Mouse (Mus musculus) MN1 (cell line): Measurements from ENCODE around the gene Bbc3.
A peak's percentile ranks its signal among the peaks of the same experiment; 100 is the strongest.
"Not testable (repeated sequence)": the region's sequence is repeated elsewhere in the genome, so short reads cannot be mapped to it uniquely, and the experiment has no call there.

ENCODE experiments used
- DNase-seq: peaks from one replicate; pipeline ENCODE4 v3.0.0-alpha.2; 2016; ENCODE audit warnings: low spot score

Bbc3 gene

DNA sequence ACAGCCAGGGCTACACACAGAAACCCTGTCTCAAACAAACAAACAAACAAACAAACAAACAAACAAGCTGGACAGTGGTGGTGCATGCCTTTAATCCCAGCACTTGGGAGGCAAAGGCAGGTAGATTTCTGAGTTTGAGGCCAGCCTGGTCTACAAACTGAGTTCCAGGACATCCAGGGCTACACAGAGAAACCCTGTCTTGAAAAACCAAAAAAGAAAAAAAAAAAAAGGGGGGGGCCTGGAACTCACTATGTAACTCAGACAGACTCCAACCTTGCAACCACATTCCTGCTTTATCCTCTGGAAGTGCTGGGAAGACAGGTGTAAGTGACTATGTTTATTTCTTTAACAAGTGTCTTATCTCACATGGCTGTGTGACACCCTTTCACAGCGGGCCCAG, at the start of gene Bbc3:
TSS of gene Bbc3 (plus strand) at position 301 of the 400 bp plus-strand sequence.
- not testable (repeated sequence) for DNase-seq

DNA sequence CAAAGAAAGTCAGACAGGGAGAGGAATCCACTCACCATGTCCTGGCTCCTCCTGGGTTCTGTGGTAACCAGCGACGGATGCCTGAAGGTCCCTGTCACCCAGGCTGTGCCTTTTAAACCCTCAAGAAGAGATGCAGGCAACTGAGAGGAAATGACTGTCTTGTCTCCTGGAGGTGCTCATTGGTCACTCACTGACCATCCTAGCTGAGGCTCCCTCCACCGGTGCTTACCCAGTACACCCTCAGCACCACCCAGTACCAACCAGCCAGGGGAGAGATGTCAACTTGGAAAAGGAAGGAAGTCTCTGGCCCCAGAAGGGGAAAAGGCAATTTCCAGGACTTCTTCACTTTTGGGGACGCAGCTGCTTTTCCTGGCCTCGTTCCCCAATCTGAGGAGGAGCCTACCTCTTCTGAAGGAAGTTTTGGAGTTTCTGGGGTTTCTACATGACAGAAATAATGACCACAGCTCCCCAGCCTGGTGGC, 49.0 kb upstream of the Bbc3 start, which contains the start of gene C5ar1:
TSS of gene C5ar1 (minus strand) at position 431 of the 481 bp plus-strand sequence.
- no peak for DNase-seq

DNA sequence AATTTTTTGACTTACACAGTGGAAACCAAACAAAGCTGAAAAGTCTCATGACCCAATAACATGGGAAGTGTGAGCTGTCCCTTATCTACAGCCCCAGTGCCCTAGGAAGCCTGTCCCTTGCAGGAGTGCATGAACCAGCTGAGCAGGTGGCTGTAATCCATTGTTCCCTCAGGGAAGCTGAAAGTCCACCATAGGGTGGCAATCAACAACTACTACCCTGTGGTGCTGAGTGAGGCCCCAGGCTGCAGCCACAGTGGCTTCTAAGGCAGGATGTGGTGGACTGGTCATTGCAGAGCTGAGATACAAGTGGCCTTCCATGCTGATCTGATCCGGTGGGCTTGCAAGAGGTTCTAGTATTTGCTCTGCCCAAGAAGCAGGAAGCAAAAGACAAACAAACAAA, 47.1 kb upstream of the Bbc3 start:
- no peak for DNase-seq

DNA sequence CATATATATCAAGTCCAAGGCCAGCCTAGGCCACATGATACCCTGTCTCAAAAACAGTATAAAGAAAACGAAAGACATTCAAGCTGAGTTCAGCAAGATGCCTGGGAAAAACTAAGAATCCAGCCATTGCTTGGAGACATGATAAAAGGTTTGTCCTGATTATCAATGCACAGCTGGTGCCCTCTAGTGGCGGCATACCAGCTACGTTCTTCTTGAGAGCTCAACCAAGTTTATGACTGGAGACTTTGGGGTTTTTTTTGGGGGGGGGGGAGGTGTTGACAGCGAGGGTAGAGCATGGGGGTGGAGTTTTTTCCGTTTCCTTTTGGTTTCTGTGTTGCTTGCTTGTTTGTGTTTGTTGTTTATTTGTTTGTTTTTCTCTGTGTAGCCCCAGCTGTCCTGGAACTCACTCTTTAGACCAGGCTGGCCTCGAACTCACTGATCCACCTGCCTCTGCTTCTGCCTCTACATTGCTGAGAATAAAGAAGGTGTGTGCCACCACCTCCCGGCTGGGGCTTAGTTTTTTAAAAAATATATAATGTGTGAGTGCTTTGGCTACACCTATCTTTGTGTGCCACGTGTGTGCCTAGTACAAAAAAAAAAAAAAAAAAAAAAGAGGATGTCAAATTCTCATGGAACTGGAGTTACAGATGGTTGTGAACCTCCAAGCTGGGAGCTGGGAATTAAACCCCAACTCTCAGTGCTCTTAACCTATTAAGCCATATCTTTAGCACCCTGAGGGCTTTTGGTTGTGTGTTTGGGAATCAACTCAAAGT, 45.0 kb upstream of the Bbc3 start:
- DNase-seq, result peak; percentile 80

DNA sequence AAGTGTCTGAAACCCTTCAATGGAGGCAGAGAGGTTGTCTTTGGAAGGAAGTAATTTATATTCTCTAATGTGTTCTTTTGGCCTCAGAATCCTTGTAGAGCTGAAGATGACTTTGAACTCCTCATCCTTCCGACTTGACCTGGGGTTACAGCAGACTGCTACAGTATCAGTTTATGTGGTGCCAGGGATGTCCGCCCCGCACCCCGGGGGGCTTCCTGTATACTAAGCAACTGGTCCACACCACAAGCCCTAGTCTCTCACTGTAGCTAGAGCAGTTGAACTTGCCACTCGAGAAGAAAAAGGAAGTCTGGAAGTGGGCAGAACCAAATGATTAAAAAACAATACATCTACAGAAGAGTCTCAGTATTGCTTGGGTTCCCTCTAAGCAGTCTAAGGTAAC, 44.4 kb upstream of the Bbc3 start:
- no peak for DNase-seq

DNA sequence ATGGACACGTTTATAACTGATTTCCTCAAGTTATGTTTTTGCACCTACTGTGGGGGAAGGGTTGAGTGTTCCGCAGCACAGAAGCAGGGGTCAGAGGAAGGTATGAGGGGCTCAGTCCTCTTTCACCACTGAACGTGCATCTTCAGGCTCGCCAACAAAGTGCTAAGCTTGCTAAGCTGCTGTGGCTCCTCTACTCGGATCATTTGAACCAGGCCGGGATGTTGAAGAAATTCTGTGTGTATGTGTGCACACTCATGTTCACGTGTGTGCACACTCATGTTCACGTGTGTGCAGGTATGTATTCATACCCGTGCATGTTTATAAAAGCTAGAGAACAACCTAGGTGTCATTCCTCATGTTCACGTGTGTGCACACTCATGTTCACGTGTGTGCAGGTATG, 42.3 kb upstream of the Bbc3 start:
- DNase-seq, result no peak

DNA sequence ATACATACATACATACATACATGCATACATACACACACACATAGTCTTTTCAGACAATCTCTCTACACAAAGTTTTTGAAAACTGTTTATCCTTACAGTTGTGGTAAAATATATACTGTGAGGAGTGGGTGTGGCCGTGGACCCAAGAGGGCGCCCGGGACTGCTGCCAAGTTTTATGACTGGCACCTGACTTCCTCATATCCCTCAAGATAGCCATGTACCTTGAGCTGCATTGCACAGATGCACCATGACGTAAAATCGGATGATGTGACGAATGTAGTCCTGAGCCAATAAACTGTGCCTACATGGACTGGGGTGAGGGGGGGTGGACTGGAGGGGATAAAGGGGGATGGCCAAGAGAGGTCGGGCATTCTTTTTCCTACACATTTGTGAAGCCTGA, 41.6 kb upstream of the Bbc3 start:
- not testable (repeated sequence) for DNase-seq

DNA sequence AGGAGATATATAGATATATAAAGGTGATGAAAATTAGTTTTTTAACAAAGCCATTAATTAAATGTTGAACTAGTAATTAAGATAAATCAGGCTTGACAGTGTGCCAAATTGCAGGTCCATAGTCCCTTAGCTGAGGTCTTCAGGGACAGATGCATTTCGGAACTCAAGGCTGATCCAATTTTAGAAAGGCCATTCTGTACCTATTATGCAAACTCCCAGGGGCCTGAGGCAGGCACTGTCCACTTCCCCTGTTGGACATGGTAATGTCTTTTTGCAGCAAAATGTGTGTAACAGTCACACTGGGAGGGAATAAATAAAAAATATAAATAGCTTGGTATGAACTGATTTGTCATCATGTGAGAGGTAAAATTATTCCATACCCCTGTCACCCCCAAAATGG, 37.1 kb upstream of the Bbc3 start:
- DNase-seq, result no peak

DNA sequence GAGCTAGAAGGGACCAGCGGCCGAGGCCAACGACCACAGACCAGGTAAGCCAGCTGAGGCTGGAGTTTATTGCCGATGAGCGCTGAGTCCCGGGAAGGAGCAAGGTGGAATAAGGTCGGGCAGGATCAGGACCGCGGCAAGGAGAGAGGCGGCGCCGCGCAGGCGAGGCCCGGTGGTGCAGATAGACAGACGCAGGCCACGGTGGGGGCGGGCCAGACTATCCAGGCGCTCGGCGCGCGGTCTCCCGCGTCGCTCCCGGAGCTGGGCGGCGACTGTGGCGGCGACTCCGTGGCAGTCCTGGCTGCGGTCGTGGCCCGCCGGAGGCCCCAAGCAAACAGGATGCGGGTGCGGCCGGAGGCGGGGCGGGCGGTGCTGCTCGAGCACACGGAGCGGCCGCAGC, 35.5 kb upstream of the Bbc3 start:
- peak; percentile 75 for DNase-seq

DNA sequence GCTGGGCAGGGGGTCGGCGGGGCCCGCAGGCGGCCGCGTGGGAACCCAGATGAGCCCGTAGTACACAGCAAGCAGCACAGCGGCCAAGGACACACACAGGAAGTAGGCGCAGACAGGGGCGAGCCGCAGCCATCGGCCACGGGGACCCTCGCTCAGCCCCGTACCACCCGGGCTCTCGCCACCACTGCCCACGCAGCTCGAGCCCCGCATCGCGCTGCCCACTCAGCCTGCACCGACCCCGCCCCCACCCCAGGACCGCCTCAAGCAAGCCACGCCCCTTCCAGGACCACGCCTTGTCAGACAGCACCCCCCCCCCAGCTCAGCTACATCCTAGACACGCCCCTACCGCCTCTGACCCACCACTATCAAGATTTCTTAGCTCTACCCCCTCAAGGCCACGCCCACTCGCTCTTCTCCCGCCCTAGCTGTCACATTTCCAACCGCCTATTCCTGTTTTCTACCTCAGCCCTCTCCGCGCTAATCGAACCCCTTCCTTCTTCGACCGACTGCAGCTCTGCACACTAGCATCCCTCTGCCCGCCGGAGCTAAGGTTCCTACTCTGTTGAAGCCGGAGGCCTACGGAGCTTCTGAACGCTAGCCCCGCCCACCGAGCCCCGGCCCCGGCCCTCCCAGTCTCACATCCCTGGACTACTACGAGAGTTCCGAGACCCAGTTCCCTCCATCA, 35.0 kb upstream of the Bbc3 start, which contains the start of gene Inafm1:
TSS of gene Inafm1 (minus strand) at position 537 of the 685 bp plus-strand sequence.
- DNase-seq, result peak; percentile 88

DNA sequence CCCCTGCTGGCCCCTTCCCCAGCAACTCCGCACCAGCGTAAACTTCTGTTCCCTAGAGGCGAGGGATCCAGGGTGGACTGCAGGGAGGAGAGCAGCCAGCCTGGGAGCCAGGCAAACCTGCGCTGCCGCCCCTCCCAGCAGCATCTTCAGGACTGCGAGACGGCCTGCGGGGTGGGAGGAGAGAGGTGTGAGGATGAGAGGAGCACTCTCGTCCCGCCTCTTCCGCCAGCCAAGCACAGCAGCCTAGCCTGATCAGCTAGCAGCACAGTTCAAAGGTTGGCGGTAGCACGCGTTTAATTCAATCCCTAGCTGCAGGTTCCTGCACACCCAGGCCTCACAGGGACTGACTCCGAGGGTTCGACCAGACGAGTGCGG, 34.4 kb upstream of the Bbc3 start:
- DNase-seq, result no peak

DNA sequence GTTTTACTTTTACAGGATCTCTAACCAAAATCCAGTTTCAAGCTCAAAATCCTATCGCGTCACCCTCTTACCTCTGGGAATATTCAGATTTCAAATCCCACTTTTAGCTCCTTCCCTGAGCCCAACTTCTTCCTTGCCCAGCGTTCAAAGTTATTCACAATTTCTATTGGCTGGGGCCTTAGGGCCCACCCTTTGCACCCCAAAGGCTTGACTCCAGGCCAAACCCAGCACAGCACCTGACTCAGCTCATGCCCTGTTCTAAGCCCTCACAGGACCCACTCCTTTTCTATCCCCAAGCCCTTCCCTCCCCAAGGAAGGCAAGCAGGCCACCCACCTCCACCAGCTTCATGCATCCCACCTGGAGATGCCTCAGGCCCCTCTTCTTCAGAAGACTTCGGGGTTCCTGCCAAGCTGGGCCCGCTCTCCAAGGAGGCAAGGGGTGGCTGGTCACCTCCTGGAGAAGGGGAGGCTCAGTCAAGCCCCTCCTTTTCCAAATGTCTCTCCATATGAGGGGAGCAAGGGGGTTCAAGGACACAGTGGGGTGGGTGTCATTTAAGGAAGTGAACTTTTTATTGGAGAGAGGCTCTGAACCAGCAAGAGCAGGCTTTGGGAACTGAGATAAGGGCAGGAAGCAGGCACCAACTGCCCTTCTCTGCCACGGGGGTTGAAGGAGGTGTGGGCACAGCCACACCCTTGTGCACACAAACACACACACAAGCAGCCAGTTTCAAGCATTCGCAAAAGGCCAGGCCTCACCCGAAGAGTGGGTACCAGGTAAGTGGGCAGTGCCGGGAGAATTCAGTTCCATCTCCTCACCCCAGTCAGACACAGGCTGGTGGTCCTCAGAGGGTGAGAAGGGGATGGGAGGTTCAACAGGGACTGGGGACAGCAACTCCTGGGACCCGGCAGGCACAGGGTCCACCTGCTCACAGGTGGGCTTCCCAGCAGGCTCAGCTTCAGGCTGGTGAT, 33.0 kb upstream of the Bbc3 start:
- no peak for DNase-seq

DNA sequence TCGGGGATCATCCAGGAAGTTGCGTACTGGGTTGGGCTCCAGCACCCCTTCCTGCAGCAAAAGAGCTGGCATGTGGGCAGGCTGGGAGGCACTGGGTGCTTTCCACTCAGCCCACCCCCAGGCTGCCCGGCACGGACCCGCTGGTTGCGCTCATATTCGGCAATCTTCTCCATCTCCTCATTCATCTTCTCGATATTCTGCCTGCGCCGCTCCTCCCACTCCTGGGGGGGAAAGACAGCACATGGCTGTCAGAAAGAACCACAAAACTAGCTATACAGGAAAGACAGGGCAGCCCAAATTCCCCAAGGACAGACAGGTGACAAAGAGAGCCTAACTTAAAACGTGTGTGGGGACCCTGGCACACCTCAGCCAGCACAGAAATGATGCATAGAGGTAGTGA, 27.5 kb upstream of the Bbc3 start:
- DNase-seq, result no peak

DNA sequence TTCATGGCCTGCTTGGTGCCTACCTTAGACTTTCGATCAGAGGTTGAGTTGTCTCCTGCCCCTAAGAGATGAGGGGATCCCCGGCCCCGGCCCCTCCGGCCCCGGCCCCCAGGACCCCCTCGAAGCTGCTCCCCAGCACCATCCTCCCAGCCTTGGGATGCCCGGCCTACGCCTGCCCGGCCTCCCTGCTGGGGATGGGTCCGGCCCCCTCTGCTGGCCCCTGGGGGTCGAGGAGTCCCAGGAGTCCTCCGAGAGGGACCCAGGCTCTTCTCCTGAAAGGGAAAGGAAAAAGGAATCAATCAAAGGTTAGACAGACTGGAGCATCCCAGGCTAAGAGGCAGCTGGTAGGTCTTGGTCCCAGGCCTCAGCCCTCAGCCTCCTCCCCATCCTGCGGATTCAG, 25.9 kb upstream of the Bbc3 start:
- DNase-seq, result no peak

DNA sequence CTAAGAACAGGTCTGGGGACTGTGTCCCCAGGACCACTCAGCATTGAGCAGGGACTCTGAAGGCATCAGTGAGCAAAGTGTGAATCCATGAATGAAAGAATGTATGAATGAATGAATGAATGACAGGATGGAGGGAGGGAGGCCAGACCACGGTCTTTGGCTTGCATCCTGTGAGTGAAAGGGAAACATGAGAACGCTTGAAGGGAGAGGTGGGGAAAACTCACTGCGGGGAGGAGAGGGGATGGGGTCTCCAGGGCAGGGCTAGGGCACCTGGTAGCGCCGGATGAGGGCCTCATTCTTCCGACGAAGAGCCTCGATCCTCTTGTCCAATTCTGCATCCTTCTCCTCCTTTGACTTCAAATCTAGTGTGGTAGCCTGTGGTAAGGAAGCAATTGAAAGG, 24.2 kb upstream of the Bbc3 start:
- no peak for DNase-seq

DNA sequence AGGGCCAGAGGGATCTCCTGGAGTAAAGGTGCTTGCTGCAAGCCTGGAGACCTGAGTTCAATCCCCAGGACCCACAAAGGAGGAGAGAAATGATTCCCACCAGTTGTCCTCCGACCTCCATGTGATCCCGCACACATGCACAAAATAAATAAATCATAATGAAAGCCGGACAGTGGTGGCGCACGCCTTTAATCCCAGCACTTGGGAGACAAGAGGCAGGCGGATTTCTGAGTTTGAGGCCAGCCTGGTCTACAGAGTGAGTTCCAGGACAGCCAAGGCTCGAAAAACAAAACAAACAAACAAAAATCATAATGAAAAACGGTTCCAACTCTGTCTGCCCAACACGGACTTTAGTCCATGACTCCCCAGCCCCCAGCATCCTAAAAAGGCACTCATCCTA, 23.3 kb upstream of the Bbc3 start:
- no peak for DNase-seq

DNA sequence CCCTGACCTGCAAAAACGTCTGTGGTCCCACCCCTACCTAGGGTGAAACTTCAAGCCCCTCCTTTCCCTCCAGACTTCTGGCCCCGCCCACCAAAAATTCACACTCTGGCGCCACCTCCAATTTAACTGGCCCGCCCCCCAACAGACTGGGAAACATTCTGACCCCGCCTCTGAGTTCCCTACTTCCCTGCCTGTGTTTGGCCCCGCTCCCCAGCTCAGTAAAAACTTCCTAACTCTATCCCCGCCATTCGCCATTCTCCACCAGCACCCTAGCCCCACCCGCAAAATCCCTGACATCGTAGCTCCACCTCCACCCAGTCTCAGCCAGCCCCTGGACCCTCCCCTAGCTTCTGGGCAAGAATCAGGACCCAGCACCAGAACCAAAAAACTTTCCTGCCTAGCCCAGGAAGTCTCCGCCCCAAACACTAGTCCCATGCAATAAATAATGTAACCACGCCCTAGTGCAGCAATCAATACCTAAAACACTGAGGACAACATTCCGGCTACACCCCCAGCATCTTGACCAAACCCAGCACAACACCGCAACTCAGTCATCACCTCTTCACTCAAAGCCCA, 22.7 kb upstream of the Bbc3 start:
- DNase-seq, result no peak

DNA sequence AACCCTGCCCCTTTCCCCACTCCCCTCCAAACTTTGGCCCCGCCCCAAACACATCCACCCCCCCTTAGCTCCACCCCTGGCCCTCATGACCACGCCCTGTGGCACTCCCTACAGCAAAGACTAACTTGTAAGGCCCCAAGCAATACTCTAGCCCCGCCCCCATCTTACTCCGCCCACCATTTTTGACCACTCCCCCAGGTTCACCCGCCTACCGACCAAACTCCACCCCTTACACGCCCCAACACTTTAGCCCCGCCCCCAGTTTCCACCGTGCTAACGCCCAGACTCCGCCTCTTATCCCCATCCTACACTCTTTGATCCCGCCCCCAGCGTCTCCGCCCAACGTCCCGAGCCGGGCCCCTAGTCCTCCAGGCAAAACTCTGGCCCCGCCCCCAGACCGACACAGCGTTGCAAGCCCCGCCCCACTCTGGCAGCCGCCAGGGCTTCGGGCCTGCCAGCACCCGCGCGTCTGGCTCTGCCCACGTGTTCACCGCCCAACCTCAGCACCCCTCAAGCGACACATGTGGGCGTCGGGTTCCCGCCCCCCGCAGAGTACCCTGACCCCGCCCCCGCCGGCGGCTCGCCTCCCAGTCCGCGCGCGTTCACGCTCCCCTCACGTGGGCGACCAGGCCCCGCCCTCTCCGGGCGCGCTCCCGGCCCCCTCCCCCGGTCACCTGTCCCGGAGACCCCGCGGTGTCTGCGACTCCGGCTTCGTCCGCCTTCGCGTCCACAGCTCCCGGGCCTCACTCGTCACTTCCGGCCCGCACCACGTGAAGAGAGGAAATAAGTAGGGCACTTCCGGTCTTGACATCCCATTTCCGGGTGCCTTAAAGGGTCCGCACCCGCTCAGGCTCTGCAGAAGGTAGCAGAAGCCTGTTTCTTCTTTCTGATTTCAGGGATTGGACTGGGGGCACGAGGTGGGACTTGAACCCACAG, 21.9 kb upstream of the Bbc3 start, which contains the start of gene Ccdc9:
TSS of gene Ccdc9 (minus strand) at position 770 of the 936 bp plus-strand sequence.
- peak; percentile 98 for DNase-seq

DNA sequence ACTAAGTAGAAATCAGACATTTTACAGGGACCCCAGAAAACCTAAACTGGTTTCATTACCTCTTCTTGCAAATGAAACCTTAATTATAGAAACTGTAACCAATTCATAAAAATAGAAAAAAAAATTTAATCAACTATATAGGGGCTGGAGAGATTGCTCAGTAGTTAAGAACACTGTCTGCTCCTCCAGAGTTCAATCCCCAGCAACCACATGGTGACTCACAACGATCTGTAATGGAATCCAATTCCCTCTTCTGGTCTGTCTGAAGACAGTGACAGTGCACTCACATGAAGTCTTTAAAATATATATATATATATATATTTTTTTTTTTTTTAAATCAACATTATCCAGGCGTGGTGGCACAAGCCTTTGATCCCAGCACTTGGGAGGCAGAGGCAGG, 21.2 kb upstream of the Bbc3 start:
- DNase-seq, result peak; percentile 39

DNA sequence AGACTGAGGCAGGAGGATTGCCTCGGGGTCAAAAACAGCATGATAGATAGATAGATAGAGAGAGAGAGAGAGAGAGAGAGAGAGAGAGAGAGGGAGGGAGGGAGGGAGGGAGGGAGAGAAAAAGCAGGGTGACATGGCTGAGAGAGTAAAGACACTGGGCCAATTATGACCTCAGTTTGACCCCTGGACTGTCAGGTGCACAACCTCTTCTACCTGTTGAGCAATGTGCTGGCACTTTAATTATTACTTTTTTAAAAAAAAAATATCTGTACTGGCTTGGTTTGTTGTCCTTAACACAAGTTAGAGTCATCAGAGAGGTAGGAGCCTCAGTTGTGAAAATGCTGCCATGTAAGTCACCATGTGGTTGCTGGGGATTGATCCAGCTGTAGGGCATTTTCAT, 20.4 kb upstream of the Bbc3 start:
- DNase-seq, result no peak

DNA sequence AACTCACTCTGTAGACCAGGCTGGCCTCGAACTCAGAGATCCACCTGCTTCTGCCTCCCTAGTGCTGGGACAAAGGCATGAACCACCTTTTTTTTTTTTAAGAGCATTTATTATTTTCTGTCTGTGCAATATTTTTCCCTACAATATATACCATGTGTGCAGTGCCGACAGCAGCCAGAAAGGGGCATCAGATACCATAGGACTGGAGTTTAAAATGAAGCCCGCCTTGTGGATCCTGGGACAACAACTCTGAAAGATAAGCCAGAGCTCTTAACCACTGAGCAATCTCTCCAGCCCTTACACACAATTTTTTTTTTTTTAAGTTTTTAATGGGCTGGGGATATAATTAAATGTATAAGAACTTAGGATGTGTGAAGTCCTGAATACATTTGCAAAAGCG, 13.8 kb upstream of the Bbc3 start:
- DNase-seq, result peak; percentile 76
